Mouse (Mus musculus): ENCODE measurements around the gene Gdpd4. TPM values are rescaled to one million over a fixed set of nuclear protein-coding genes. Genes with fewer than 3 reads are reported as not detected.

The Gdpd4 gene
- polyA plus RNA-seq, 1 experiment from 2014 or later: not detected

GRCm38 (mm10) chr7:98071620-98072019 lies 151.9 kb downstream of the Gdpd4 start:
- no peak overlapping the region for H3K4me3 ChIP-seq (replicated peaks; ENCODE audit: low read length)
- 32% methylated on average over 5 of the region's 5 CpGs for WGBS
- H3K4me1 ChIP-seq (ENCODE audit: control insufficient read depth, insufficient read depth, low read length): no peaks in the 10 kb centered on the region
- no peaks in the 10 kb centered on the region for H3K36me3 ChIP-seq (ENCODE audit: control insufficient read depth, insufficient read depth, low read length)
- no peak for ATAC-seq (ENCODE audit: insufficient read depth, low FRiP score)
- no peaks in the 10 kb centered on the region for H3K9me3 ChIP-seq (replicated peaks; ENCODE audit: control insufficient read depth, low read length)
- H3K9ac ChIP-seq (ENCODE audit: low read length): no peak overlapping the region
- H3K27ac ChIP-seq (ENCODE audit: low read length): no peak overlapping the region
- H3K27me3 ChIP-seq (ENCODE audit: control insufficient read depth, insufficient read depth, low read length): no peaks in the 10 kb centered on the region
- H3K4me2 ChIP-seq (ENCODE audit: low read depth, low read length): no peak overlapping the region

- no peak overlapping the region for H3K9ac ChIP-seq (ENCODE audit: low read length)
- H3K4me2 ChIP-seq (ENCODE audit: low read depth, low read length): no peak overlapping the region
- no peak overlapping the region for H3K27ac ChIP-seq (ENCODE audit: low read length)
- H3K4me3 ChIP-seq (replicated peaks; ENCODE audit: low read length): no peak overlapping the region
- ATAC-seq (ENCODE audit: insufficient read depth, low FRiP score): no peak
- no peaks in the 10 kb centered on the region for H3K4me1 ChIP-seq (ENCODE audit: control insufficient read depth, insufficient read depth, low read length)
- no peaks in the 10 kb centered on the region for H3K27me3 ChIP-seq (ENCODE audit: control insufficient read depth, insufficient read depth, low read length)
- H3K9me3 ChIP-seq (replicated peaks; ENCODE audit: control insufficient read depth, low read length): no peaks in the 10 kb centered on the region
- WGBS: 88% methylated on average over 11 of the region's 11 CpGs
- no peaks in the 10 kb centered on the region for H3K36me3 ChIP-seq (ENCODE audit: control insufficient read depth, insufficient read depth, low read length)
Measured at GRCm38 (mm10) chr7:98077453-98077852, 157.7 kb downstream of the Gdpd4 start.

GRCm38 (mm10) chr7:98082376-98082775 lies 162.6 kb downstream of the Gdpd4 start:
- ATAC-seq (ENCODE audit: insufficient read depth, low FRiP score): no peak
- WGBS: 28% methylated on average over 5 of the region's 5 CpGs
- no peaks in the 10 kb centered on the region for H3K9me3 ChIP-seq (replicated peaks; ENCODE audit: control insufficient read depth, low read length)
- H3K27ac ChIP-seq (ENCODE audit: low read length): no peak overlapping the region
- H3K27me3 ChIP-seq (ENCODE audit: control insufficient read depth, insufficient read depth, low read length): no peaks in the 10 kb centered on the region
- H3K36me3 ChIP-seq (ENCODE audit: control insufficient read depth, insufficient read depth, low read length): no peaks in the 10 kb centered on the region
- no peak overlapping the region for H3K4me3 ChIP-seq (replicated peaks; ENCODE audit: low read length)
- peaks cover 9% of the 10 kb centered on the region; the same call in 1 of the 2 replicates for H3K4me1 ChIP-seq (ENCODE audit: control insufficient read depth, insufficient read depth, low read length)
- H3K4me2 ChIP-seq (ENCODE audit: low read depth, low read length): no peak overlapping the region
- H3K9ac ChIP-seq (ENCODE audit: low read length): peak overlapping the region; percentile 42; the same call in 1 of the 2 replicates

GRCm38 (mm10) chr7:98084541-98085293 lies 165.0 kb downstream of the Gdpd4 start:
- H3K9ac ChIP-seq (ENCODE audit: low read length): 0 out of 2 replicates have a peak overlapping the region, but pooled peaks have one; percentile 4
- 33% methylated on average over 12 of the region's 12 CpGs for WGBS
- H3K4me1 ChIP-seq (ENCODE audit: control insufficient read depth, insufficient read depth, low read length): peaks cover 9% of the 10 kb centered on the region; the same call in 1 of the 2 replicates
- no peak for ATAC-seq (ENCODE audit: insufficient read depth, low FRiP score)
- H3K4me2 ChIP-seq (ENCODE audit: low read depth, low read length): peak overlapping the region; percentile 6; the same call in 1 of the 2 replicates
- no peaks in the 10 kb centered on the region for H3K27me3 ChIP-seq (ENCODE audit: control insufficient read depth, insufficient read depth, low read length)
- H3K9me3 ChIP-seq (replicated peaks; ENCODE audit: control insufficient read depth, low read length): no peaks in the 10 kb centered on the region
- H3K27ac ChIP-seq (ENCODE audit: low read length): no peak overlapping the region
- no peaks in the 10 kb centered on the region for H3K36me3 ChIP-seq (ENCODE audit: control insufficient read depth, insufficient read depth, low read length)
- H3K4me3 ChIP-seq (replicated peaks; ENCODE audit: low read length): no peak overlapping the region

- 0 out of 2 replicates have a peak, but pooled peaks have one; percentile 18 for ATAC-seq (ENCODE audit: insufficient read depth, low FRiP score)
- Histone ChIP-seq H3K9me3 (replicated peaks; ENCODE audit: control insufficient read depth, low read length) (no peaks in the 10 kb centered on the region), H3K27ac (ENCODE audit: low read length) (no peak overlapping the region), H3K4me1 (ENCODE audit: control insufficient read depth, insufficient read depth, low read length) (peaks cover 9% of the 10 kb centered on the region; the same call in 1 of the 2 replicates), H3K4me3 (replicated peaks; ENCODE audit: low read length) (no peak overlapping the region), H3K4me2 (ENCODE audit: low read depth, low read length) (no peak overlapping the region), H3K27me3 (ENCODE audit: control insufficient read depth, insufficient read depth, low read length) (no peaks in the 10 kb centered on the region), H3K36me3 (ENCODE audit: control insufficient read depth, insufficient read depth, low read length) (no peaks in the 10 kb centered on the region), H3K9ac (ENCODE audit: low read length) (no peak overlapping the region)
- WGBS: 73% methylated on average over 7 of the region's 7 CpGs
Measured at GRCm38 (mm10) chr7:98085314-98085713, 165.6 kb downstream of the Gdpd4 start.

GRCm38 (mm10) chr7:98086346-98086745 lies 166.6 kb downstream of the Gdpd4 start:
- Histone ChIP-seq H3K27ac (ENCODE audit: low read length) (no peak overlapping the region), H3K27me3 (ENCODE audit: control insufficient read depth, insufficient read depth, low read length) (no peaks in the 10 kb centered on the region), H3K36me3 (ENCODE audit: control insufficient read depth, insufficient read depth, low read length) (no peaks in the 10 kb centered on the region), H3K9me3 (replicated peaks; ENCODE audit: control insufficient read depth, low read length) (no peaks in the 10 kb centered on the region), H3K4me2 (ENCODE audit: low read depth, low read length) (no peak overlapping the region), H3K4me3 (replicated peaks; ENCODE audit: low read length) (no peak overlapping the region), H3K9ac (ENCODE audit: low read length) (no peak overlapping the region), H3K4me1 (ENCODE audit: control insufficient read depth, insufficient read depth, low read length) (peaks cover 9% of the 10 kb centered on the region; the same call in 1 of the 2 replicates)
- 51% methylated on average over 2 of the region's 2 CpGs for WGBS
- ATAC-seq (ENCODE audit: insufficient read depth, low FRiP score): no peak

GRCm38 (mm10) chr7:98095852-98096251 lies 176.1 kb downstream of the Gdpd4 start:
- no peak overlapping the region for H3K4me2 ChIP-seq (ENCODE audit: low read depth, low read length)
- no peak overlapping the region for H3K27ac ChIP-seq (ENCODE audit: low read length)
- peaks cover 8% of the 10 kb centered on the region for H3K36me3 ChIP-seq (ENCODE audit: control insufficient read depth, insufficient read depth, low read length)
- no peaks in the 10 kb centered on the region for H3K27me3 ChIP-seq (ENCODE audit: control insufficient read depth, insufficient read depth, low read length)
- H3K9ac ChIP-seq (ENCODE audit: low read length): no peak overlapping the region
- H3K4me1 ChIP-seq (ENCODE audit: control insufficient read depth, insufficient read depth, low read length): no peaks in the 10 kb centered on the region
- H3K9me3 ChIP-seq (replicated peaks; ENCODE audit: control insufficient read depth, low read length): no peaks in the 10 kb centered on the region
- ATAC-seq (ENCODE audit: insufficient read depth, low FRiP score): no peak
- WGBS: 93% methylated on average over 4 of the region's 4 CpGs
- H3K4me3 ChIP-seq (replicated peaks; ENCODE audit: low read length): no peak overlapping the region

GRCm38 (mm10) chr7:98097557-98097956 lies 177.8 kb downstream of the Gdpd4 start:
- WGBS: 91% methylated on average over 8 of the region's 8 CpGs
- no peaks in the 10 kb centered on the region for H3K4me1 ChIP-seq (ENCODE audit: control insufficient read depth, insufficient read depth, low read length)
- no peak overlapping the region for H3K4me3 ChIP-seq (replicated peaks; ENCODE audit: low read length)
- ATAC-seq (ENCODE audit: insufficient read depth, low FRiP score): no peak
- peaks cover 8% of the 10 kb centered on the region for H3K36me3 ChIP-seq (ENCODE audit: control insufficient read depth, insufficient read depth, low read length)
- no peaks in the 10 kb centered on the region for H3K9me3 ChIP-seq (replicated peaks; ENCODE audit: control insufficient read depth, low read length)
- H3K9ac ChIP-seq (ENCODE audit: low read length): no peak overlapping the region
- no peaks in the 10 kb centered on the region for H3K27me3 ChIP-seq (ENCODE audit: control insufficient read depth, insufficient read depth, low read length)
- H3K4me2 ChIP-seq (ENCODE audit: low read depth, low read length): no peak overlapping the region
- H3K27ac ChIP-seq (ENCODE audit: low read length): no peak overlapping the region
